Mouse (Mus musculus) embryonic facial prominence, embryonic 10.5 days (tissue): Measurements from ENCODE around the gene Vwa7. TPM values are rescaled to one million over a fixed set of nuclear protein-coding genes. Genes with fewer than 3 reads are reported as not detected.
"Not testable (repeated sequence)": the region's sequence is repeated elsewhere in the genome, so short reads cannot be mapped to it uniquely, and the experiment has no call there.

Experiments used
- DNase-seq: peaks from one replicate; pipeline ENCODE4 v3.0.0-alpha.2; 2017; ENCODE audit warnings: low spot score
- H3K27ac ChIP-seq: fragments of 300-500 bp; sonication (generic); replicated peaks from 2 replicates; pipeline ENCODE4 v1.5.1; 2016; ENCODE audit warnings: mild to moderate bottlenecking
- H3K27me3 ChIP-seq: fragments of 300-500 bp; sonication (generic); replicated peaks from 2 replicates; pipeline ENCODE4 v1.6.1; 2016; ENCODE audit warnings: low read depth, mild to moderate bottlenecking; ENCODE audit not compliant: poor library complexity, severe bottlenecking
- H3K36me3 ChIP-seq: fragments of 300-500 bp; sonication (generic); replicated peaks from 2 replicates; pipeline ENCODE4 v1.6.1; 2016; ENCODE audit warnings: mild to moderate bottlenecking, moderate library complexity
- H3K4me1 ChIP-seq: fragments of 300-500 bp; sonication (generic); 2 replicates; pipeline ENCODE4 v1.6.1; 2016
- H3K4me3 ChIP-seq: fragments of 300-500 bp; sonication (generic); 2 replicates; pipeline ENCODE4 v1.5.1; 2016; ENCODE audit warnings: mild to moderate bottlenecking, moderate library complexity
- H3K9me3 ChIP-seq: fragments of 300-500 bp; sonication (generic); 2 replicates; pipeline ENCODE4 v1.6.1; 2016; ENCODE audit warnings: mild to moderate bottlenecking
- WGBS: fragments of 180-500 bp; shearing (Covaris S2); methylation state at CpG from one replicate; pipeline ENCODE4 v1.1.7; 2016; 5-methylcytosine and 5-hydroxymethylcytosine counted together
- polyA plus RNA-seq: library from polyadenylated mRNA; unstranded; fragments of >200 nt; fragmentation: Nextera tagmentation; extraction: Ambion mirVana; gene quantifications from 2 replicates; pipeline ENCODE4 v1.2.1, GENCODE M21; 2016

Gene Vwa7
- polyA plus RNA-seq, 1 experiment from 2014 or later: 0.21 TPM

DNA sequence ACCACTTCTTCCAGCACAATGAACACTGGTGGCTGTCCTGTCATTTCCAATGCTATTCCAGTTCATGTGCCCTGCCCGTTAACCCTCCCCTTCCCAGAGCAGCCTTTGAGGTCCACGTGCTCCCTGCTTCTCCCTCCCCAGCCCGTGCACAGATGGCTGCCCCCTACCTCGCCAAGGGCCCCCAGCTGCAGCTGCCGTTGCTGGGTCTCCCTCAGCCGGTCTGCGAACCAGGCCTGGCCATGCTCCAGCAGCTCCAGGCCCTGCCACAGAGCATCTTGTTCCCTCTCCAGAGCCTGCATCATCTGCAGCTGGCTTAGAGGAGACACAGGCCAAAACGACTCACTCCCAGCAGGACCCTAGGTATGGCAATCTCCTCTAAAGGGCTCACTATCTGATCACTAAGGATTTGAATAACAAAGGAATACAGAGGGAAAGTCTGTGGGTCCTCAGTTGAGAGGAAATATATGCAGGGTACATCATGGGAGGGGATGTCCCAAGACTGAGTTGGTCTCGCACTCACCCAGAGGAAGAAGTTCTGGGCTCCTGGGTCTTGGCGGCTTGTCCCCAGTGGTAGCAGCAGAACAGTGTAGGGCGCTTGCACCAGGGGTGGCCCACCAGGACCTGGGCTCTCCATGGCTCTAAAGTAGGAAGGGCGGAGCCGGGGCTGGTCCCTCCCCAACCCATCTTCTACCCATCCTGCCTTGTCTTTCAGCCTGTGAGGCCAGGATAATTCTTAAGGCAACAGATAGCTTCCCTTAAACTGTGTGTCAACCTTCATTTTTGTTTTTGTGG, 11.1 kb downstream of the Vwa7 start, which contains the start of gene Sapcd1:
Gene Sapcd1, minus strand, starts transcription at position 740 of the 792 bp plus-strand sequence.
- Histone ChIP-seq H3K27ac (peak within 1 kb of the TSS; percentile 81), H3K36me3 (no peaks in the 10 kb centered on the region), H3K4me3 (peak within 1 kb of the TSS; percentile 35), H3K4me1 (peaks cover 74% of the 10 kb centered on the region), H3K9me3 (no peaks in the 10 kb centered on the region), H3K27me3 (0 out of 2 replicates have a peak, but pooled peaks cover 3% of the 10 kb centered on the region)
- WGBS: 45% methylated on average over 13 of the region's 13 CpGs
- DNase-seq: peak; percentile 53

DNA sequence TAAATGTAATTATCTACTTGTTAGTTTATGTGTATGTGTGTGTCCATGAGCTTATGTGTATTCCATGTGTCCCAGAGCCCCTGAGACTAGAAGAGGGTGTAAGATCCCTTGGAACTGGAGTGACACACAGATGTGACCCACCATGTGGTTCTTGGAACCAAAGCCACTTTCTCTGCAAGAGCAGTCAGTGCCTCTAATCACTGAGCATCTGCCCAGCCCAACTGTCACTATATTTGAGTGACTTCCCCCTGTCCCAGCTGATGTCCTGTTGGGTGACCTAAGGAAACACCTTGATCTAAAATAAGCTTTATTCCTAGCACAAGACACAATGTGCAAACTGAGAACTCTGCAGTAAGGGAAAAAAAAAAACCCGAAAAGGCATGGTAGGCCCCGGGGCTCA, 11.9 kb downstream of the Vwa7 start:
- no peak overlapping the region for H3K4me3 ChIP-seq
- H3K4me1 ChIP-seq: peaks cover 72% of the 10 kb centered on the region
- WGBS: 86% methylated on average over 2 of the region's 2 CpGs

DNA sequence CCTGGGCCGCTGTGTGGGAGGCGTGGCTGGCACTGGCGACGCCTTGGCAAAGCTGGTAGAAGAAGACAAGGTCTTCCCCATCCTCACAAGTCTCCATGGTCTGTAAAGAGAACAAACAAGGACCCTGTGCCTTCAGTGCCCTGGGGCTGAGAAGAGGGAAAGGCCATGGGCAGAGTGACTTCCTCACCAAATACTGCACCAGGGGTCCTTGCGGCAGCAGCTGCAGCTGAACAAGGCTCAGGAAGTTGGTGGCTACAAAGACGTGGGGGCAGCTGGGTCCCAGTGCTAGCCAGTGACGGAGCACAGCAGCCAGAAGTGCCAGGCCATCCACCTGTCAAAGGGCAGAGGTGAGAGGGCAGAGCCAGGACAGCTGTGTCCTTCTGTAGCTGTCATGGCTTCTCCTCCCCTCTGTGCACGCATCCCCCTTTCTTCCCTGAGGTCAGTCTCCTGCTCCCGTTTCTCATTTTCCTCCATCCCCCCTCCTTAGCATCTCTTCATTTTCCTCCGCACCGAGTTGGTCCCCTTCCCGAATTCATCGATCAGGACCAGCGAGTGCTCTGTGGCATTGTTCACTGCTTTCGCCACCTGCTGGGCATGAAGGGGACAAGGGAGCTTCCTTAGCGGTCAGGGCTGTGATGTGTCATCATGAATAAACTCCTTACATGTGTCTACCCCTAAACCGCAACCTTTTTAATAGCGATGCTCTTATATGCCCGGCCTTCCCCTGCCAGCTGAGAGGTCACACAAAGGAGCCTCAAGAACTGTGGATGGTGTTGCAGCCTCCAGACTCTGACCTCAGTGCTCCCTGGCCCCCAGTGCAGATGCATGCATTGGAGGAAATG, 13.5 kb downstream of the Vwa7 start:
- no peaks in the 10 kb centered on the region for H3K36me3 ChIP-seq
- no peaks in the 10 kb centered on the region for H3K9me3 ChIP-seq
- H3K4me1 ChIP-seq: peaks cover 56% of the 10 kb centered on the region
- WGBS: 30% methylated on average over 19 of the region's 19 CpGs
- peak overlapping the region; percentile 55 for H3K27ac ChIP-seq
- H3K27me3 ChIP-seq: 0 out of 2 replicates have a peak, but pooled peaks cover 3% of the 10 kb centered on the region
- H3K4me3 ChIP-seq: no peak overlapping the region
- DNase-seq: peak; percentile 42

More for the DNA sequence above, 11.9 kb downstream of the Vwa7 start:
- H3K27ac ChIP-seq: no peak overlapping the region
- no peak for DNase-seq
- H3K9me3 ChIP-seq: no peaks in the 10 kb centered on the region
- H3K27me3 ChIP-seq: 0 out of 2 replicates have a peak, but pooled peaks cover 3% of the 10 kb centered on the region
- H3K36me3 ChIP-seq: no peaks in the 10 kb centered on the region

DNA sequence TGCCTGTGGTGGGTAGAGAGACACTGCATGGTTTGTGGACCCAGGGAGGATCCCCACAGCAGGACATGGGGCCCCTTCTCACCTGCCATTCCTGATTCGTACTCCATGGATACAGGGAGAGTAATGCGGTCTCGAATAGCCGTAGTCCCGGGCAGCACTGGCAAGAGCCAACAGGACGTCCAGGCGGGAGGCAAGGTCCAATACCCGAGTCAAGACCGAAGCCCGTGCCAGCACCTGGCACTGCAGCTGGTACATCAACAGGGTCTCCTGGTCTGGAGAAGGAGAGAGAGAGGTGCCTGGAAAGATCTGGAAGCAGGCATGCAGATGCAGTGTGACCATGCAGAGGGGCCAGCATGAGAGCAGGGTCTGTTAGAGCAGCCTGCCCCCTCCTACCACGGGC, 14.9 kb downstream of the Vwa7 start:
- Histone ChIP-seq H3K27me3 (0 out of 2 replicates have a peak, but pooled peaks cover 3% of the 10 kb centered on the region), H3K9me3 (no peaks in the 10 kb centered on the region), H3K4me3 (no peak overlapping the region), H3K36me3 (no peaks in the 10 kb centered on the region), H3K27ac (no peak overlapping the region), H3K4me1 (peaks cover 45% of the 10 kb centered on the region)
- DNase-seq: no peak
- 92% methylated on average over 11 of the region's 11 CpGs for WGBS

DNA sequence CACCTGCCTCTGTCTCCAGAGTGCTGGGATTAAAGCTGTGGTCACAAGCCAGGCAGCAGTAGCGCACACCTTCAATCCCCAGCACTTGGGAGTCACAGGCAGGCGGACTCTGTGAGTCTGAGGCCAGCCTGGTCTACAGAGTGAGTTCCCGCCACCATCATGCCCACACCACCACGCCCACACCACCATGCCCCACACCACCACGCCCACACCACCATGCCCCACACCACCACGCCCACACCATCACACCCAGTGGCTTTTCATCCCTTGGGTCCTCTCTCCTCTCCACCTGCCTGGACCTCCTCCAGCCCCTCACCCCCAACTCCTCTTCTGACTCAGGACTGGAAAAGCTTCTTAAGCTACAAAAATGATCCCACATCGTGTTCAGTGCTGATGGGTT, 15.5 kb downstream of the Vwa7 start:
- no peak for DNase-seq
- Histone ChIP-seq H3K36me3 (no peaks in the 10 kb centered on the region), H3K9me3 (no peaks in the 10 kb centered on the region), H3K4me1 (peaks cover 39% of the 10 kb centered on the region), H3K27me3 (0 out of 2 replicates have a peak, but pooled peaks cover 3% of the 10 kb centered on the region), H3K4me3 (no peak overlapping the region), H3K27ac (no peak overlapping the region)
- 91% methylated on average over 7 of the region's 7 CpGs for WGBS

DNA sequence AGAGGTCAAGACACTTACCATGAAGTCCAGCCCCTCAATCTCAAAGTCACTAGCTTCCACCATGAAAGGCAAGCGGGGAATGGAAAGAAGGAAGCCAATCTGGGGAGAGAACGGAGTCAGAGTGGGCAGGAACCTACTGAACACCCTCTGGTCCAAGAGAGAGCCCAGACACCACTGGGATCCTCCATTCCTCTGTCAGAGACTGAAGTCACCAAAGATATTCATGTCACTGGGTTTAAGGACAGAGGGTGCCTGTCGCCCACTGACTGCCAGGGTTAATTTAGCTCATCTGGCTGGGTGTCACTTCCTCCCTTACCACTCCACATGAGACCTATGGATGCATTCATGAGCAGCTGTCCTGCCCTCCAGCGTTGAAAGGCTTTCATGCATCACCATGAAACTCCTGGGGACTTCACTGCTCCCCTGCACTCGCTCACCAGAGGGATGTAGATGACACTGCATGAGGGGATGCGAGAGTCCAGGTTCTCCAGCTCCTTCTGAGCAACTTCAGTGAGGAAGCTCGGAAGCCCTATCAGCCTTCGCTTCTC, 16.0 kb downstream of the Vwa7 start:
- Histone ChIP-seq H3K9me3 (no peaks in the 10 kb centered on the region), H3K27ac (no peak overlapping the region), H3K36me3 (no peaks in the 10 kb centered on the region), H3K4me1 (peaks cover 34% of the 10 kb centered on the region), H3K4me3 (no peak overlapping the region), H3K27me3 (0 out of 2 replicates have a peak, but pooled peaks cover 3% of the 10 kb centered on the region)
- 70% methylated on average over 8 of the region's 8 CpGs for WGBS
- DNase-seq: no peak

DNA sequence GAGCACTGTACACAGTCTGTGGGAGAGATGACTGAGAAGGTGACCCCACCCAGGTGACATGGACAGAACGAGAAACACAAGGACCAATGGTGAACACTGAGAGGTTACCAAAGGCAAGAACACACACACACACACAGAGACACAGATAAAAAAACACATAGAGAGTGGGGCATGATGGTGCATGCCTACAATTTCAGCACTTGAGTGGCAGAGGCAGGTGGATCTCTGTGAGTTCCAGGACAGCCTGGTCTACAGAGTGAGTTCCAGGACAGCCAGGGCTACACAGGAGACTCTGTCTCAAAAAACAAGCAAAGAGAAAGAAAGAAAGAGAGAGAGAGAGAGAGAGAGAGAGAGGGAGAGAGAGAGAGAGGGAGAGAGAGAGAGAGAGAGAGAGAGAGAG, 17.3 kb downstream of the Vwa7 start:
- peaks cover 22% of the 10 kb centered on the region for H3K4me1 ChIP-seq
- DNase-seq, H3K4me3 ChIP-seq, H3K36me3 ChIP-seq, H3K27me3 ChIP-seq, H3K9me3 ChIP-seq, H3K27ac ChIP-seq: not testable (repeated sequence)
- WGBS: 67% methylated on average over 1 of the region's 1 CpGs

DNA sequence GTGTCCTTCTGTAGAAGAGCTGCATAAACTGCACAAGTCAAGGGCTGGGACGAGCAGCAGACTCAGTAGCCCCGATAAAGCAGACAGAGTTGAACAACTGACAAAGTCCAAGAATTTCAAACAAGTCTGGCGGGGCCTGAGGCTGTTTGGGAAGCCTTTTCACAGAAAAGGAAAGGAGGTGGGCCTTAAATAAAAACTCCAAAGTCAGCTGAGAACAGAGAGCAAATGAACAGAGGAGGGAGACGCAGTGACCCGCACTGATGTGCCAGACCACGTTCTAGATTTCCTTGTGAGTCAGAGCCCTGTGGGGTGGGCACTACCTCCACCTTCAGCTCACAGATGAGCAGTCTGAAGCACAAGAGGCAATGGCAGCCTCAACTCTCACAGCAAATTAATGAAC, 18.5 kb downstream of the Vwa7 start:
- no peak overlapping the region for H3K4me3 ChIP-seq
- no peaks in the 10 kb centered on the region for H3K27me3 ChIP-seq
- no peak for DNase-seq
- no peaks in the 10 kb centered on the region for H3K9me3 ChIP-seq
- H3K27ac ChIP-seq: no peak overlapping the region
- 75% methylated on average over 6 of the region's 6 CpGs for WGBS
- peaks cover 10% of the 10 kb centered on the region for H3K4me1 ChIP-seq
- H3K36me3 ChIP-seq: no peaks in the 10 kb centered on the region

DNA sequence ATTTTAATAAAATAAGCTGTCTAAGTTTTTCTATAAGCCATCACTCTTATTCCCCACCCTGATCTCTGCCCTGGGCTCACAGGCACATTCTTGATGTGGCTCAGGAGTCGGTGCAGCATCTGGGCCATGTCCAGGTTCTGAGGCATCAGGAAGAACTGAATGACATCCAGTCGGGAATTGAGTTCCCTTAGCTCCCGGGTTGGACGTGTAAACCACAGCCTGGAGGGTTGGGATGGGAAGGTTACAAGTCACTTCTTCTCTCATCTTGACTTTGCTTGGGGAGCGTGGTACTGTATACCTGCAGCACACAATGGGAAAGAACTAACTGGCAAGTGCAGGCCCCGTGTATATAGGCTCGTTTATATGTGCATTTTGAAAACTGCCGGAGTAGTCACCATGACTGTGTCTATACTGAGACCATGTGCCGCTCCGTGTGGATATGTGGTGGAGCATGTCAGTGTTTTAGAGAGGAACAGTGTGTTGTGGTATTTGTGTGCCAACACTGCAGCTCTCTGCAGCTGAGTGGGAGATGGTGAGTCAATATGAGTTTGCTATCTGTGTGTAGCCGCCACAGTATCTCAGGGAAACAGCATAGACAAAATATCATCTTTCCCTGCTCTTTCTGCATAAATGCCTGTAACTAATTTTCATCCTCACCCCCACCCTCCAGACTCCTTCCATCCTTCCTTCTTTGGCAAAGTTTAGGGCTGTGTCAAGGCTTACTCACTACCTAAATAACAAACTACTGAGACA, 22.9 kb downstream of the Vwa7 start:
- 88% methylated on average over 11 of the region's 11 CpGs for WGBS
- DNase-seq: no peak
- H3K9me3 ChIP-seq: no peaks in the 10 kb centered on the region
- no peak overlapping the region for H3K4me3 ChIP-seq
- H3K36me3 ChIP-seq: no peaks in the 10 kb centered on the region
- no peak overlapping the region for H3K27ac ChIP-seq
- no peaks in the 10 kb centered on the region for H3K27me3 ChIP-seq
- 0 out of 2 replicates have a peak, but pooled peaks cover 2% of the 10 kb centered on the region for H3K4me1 ChIP-seq

DNA sequence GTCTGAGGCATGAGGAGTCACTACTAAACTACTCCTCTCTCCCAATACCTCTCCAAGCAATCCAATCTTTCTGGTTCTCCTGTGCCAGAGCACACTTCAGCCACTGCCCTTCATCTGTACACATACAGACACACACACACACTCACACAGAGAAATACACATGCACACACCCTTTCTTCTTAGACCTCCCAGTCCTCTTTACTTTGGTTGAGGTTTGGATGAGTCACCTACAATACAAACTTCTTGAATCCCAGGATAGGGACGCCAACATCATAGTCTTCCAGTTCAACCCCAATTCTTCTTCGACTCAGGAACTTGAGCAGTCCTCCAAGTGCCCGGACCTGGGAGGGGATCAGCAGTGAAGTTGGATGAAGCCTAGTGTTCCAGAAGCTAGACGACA, 27.4 kb downstream of the Vwa7 start:
- Histone ChIP-seq H3K27ac (no peak overlapping the region), H3K9me3 (no peaks in the 10 kb centered on the region), H3K4me1 (peaks cover 41% of the 10 kb centered on the region), H3K4me3 (0 out of 2 replicates have a peak overlapping the region, but pooled peaks have one; percentile 17), H3K27me3 (peaks cover 7% of the 10 kb centered on the region; the same call in 1 of the 2 replicates), H3K36me3 (no peaks in the 10 kb centered on the region)
- WGBS: 87% methylated on average over 4 of the region's 4 CpGs
- DNase-seq: no peak

DNA sequence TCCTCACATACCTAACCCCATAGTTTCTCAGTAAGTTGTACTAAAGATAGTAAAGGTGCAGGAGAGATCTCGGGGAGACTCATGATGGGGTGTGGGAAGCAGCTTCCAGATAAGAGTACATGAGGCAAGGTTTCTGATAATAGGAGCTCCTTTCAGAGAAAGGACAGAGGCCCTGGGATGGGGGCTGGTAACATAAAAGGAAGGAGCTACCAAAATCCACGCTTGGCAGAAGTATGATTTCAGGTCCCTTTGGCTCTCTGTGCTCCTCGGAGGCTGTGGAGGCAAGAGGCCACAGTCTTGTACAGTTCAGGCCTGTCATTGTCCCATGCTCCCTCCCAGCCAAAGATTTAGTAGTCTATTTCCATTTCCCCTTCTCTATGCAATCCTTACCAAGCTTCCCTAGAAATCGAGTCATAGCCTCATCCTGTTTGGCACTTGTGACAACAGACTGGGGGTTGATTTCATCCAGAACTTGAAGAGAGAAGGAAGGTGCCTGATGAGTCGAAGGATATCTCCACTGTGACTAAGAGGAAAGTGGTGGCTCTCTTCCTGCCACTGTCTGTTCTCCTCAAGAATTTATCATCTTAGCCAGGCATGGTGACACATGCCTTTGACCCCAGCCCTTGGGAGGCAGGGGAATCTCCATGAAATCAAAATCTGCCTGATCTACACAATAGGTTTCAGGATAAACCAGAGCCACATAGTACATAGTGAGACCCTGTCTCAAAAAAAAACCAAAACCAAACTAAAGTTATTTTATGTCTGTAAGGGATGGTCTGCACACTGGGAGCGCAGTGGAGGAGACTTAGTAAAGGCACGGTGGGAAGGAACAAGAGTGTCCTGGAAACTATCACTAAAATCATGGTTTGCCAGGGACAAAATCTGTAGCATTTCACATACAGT, 28.8 kb downstream of the Vwa7 start:
- Histone ChIP-seq H3K27ac (peak overlapping the region; percentile 96), H3K27me3 (peaks cover 7% of the 10 kb centered on the region; the same call in 1 of the 2 replicates), H3K4me3 (peak overlapping the region; percentile 74), H3K36me3 (no peaks in the 10 kb centered on the region), H3K9me3 (no peaks in the 10 kb centered on the region), H3K4me1 (peaks cover 55% of the 10 kb centered on the region)
- WGBS: 88% methylated on average over 7 of the region's 7 CpGs
- DNase-seq: no peak
